Mouse (Mus musculus) 3T3-L1 (cell line): ENCODE results near the gene Tnpo1.
A peak's percentile ranks its signal among the peaks of the same experiment; 100 is the strongest.
"Not testable (repeated sequence)": the region's sequence is repeated elsewhere in the genome, so short reads cannot be mapped to it uniquely, and the experiment has no call there.

Experiments used
- DNase-seq: peaks from one replicate; pipeline ENCODE4 v3.0.0-alpha.2; 2015; ENCODE audit warnings: low read depth, low spot score

Tnpo1 gene

DNA sequence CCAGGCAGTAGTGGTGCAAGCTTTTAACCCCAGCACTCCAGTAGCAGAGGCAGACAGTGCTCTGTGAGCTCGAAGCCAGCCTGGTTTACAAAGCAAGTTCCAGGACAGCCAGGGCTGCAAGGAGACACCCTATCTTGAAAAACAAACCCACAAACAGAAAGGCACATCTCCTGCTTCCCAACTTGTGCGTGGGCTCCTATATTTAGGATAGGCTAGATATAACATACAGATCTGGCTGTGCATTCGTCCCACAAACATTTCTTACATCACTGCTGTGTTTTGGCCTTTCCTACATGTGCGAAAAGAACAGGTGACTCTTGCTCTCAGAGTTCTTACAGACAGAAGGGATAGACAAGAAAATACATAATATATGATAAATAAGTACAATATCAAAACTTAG, 100.6 kb downstream of the Tnpo1 start:
- no peak for DNase-seq

DNA sequence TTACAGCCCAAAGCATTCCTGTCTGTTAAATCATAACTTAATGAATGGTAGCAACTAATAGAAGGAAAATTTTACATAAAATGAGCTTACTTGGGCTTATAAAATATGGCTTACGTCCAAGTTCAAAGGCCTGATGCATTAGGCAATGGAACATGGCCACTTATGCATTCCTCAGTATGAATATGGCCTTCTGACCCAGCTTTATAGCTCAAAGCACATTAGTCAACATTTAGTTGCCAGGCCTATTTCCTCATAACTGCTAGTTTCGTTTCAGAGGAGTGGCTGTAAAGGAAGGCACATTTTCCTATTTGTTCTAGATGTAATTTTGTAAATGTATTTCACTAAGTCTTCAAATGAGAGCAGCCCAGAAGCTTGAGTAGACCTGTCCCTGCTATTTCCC, 107.1 kb downstream of the Tnpo1 start:
- peak; percentile 59 for DNase-seq

DNA sequence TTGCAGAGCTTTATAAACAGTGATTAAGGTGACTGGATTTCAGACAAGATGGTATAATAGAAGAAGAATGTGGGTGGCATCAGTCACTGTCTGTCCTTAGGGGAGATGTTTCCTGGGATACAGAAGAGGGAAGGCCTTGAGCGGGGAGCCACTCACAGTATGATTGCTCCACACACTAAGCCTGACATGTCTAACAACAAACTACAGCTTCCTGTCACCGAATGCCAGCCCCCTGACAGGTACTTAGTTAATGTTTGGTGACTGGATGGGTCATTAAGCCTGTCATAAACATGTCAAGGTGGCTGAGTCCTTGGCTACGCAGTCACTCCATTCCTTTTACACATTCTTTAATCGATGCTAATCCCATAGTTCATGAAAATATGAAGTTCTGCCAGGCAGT, 108.0 kb downstream of the Tnpo1 start:
- no peak for DNase-seq

DNA sequence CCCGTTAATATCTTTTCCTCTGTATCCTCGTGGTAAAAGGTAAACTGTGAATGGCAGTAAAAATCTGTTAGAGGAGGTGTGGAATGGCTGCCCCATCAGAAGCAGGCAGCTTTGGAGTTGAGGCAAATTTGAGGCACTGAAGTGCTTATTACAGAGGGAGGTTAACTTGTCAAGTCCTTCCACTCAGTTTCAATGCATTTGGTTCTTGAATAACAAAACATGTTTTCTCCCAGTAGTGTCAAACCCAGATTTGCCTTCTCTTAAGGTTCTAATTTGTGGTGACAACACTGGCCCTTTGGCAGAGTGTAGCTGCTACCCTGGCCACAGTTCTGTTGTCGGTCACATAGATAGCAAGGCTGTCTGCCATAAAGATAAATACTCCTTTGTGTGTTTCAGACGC, 108.4 kb downstream of the Tnpo1 start:
- DNase-seq = no peak

DNA sequence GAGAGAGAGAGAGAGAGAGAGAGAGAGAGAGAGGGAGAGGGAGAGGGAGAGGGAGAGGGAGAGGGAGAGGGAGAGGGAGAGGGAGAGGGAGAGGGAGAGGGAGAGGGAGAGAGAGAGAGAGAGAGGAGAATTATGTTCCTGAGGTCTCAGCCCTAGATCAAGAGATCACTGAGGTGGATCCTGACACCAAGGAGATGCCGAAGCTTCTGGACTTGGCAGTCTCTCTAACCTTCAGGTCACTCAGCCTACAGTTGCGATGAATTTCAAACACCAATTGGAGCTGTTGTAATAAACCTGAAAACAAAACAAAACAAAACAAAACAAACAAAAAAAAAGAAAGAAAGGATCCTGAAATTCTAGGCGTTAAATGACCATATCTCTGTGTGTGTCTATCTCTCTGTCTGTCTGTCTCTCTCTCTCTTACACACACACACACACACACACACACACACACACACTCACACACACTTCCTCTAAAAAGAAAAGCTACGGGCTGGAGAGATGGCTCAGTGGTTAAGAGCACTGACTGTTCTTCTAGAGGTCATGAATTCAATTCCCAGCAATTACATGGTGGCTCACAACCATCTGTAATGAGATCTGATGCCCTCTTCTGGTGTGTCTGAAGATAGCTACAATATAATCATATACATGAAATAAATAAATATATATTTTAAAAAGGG, 109.1 kb downstream of the Tnpo1 start:
- DNase-seq = not testable (repeated sequence)

DNA sequence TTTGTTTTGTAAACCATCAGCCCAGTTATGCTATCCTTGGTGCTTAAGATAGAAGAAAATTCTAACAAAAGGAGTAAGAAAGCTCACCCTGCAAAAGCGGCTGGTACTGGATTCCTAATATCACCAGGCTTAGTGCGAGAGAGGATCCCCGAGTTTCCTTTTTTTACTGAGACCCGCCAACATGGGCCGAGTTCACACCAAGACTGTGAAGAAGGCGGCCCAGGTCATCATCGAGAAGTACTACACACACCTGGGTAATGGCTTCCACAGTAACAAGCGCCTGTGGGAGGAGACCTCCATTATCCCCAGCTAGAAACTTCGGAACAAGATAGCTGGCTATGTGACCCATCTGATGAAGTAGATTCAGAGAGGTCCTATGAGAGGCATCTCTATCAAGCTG, 109.6 kb downstream of the Tnpo1 start:
- DNase-seq = no peak

DNA sequence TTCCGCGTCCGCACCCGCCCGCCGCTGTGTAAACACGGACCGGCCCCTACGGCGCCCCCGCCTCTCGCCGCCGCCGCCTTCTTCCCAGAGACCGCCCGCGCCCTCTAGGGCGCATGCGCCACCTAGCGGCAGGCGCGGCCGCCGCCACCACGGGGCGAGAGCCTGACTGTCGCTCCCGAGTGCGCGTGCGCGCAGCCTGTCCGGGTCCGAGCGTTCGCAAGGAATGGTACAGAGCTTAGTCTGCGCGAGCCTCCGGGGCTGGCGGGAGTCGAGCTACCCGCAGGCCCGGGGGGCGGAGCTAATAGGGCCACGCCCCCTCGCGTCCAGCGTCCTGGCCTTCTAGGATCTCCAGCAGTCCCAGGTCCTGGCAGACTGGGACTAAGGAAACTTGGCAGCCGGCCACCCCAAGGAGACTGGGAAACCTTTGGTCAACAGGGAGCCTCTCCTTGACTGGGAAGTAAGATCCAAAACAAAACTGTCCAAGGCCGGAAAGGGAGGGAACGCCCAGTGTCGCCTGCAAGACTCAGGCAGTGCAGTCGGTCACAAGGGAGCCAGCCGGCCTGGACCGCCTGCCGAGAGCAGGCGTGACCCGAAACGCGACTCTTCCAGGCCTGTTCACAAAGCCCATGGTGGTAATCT, 110.9 kb downstream of the Tnpo1 start, which contains the start of gene Fcho2:
Gene Fcho2, minus strand, starts transcription at position 303 of the 639 bp plus-strand sequence.
- peak; percentile 96 for DNase-seq

DNA sequence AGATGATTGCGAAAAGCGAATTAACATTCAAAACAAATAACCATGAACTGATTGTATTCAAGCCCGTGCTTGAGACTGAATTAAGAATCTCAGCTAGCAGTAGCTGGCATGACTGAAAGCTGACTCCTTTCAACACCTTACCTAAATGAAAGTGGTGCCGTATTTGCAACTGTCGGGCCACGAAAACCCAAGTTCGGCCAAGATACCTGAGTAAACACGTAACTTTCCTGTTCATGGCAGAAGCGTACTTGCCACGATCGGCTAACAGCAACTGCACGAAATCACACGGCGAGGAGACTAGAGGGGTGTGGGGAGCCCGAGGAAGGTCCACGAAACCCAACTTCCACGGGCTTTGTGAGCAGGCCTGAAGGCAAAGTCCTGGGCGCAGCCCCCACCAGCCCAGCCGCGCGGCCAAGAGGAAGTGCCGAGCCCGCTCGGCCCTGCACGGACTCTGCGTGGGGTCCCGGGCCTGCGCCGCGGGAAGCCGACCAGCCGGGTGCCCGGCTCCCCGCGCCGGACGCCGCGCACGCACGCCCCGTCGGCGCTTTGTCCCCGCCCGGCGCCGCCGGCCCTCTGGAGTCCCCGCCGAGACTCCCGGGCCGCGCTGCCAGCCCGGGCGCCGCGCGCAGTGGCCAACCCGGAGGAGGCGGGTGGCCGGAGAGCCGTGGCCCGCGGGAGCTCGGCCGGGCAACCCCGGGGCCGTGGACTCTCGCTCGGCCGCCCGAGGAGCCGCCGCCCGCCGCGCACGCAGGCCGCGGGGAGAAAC, 111.7 kb downstream of the Tnpo1 start:
- DNase-seq = peak; percentile 52

DNA sequence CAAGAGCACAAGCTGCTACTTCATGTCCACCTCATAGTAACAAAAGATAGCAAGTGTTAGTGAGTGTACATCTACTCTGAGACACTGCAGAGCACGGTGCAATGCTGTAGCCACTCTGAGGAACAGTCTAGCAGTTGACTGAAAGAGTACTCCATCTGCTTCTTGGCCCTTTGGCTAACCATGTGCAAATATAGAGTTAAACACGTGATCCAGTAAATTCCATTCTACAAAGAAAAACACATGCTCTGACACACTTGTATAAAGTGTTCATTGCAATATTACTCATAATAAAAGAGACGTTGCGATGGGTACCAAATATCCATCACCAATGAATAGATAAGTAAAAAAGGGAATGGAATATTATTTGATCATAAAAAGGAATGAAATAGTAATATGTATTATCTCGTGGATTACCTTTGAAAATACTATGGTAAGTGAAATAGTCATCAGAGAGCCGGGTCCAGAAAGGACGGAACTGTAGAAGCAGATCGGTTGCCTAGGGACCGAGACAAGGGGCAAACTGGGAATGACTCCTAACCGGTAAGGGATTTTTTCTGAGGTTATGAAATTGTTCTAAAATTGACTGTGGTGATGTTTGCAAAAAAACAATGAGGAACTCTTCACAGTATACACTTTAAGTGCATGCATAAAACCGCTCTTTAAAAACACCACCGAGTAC, 112.4 kb downstream of the Tnpo1 start:
- DNase-seq = peak; percentile 52

DNA sequence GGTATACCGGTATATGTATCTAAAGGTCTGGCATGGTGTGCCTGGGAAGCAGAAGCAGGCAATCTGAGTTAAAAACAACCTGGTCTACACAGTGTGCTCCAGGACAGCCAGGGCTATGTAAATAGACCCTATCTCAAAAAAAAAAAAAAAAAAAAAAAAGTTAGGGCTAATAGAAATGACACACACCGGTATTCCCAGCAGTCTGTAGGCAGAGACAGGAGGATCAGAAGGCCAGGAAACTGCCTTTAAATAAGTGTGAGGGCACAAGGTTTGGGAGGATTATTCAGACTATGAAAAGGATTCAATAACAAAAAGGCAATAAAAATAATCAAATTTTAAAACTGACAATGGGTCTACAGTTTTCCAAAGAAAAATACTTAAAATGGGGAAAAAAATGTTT, 113.0 kb downstream of the Tnpo1 start:
- DNase-seq = no peak

DNA sequence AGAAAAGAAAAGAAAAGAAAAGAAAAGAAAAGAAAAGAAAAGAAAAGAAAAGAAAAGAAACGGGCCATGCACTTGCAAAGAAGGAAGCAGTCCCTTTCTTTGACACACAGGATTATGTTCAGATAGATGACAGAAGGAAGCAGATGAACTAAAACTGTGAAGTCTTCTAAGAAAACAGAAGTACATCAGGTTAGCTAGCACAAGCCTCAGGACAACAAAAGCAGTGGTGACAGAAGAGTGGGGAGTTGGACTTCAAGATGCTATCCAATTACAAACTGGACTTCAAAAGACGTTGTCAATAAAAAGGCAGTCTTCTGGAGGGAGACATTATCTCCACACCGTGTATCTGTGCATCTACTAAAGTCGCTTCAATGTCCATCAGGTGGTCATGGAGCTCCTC, 113.9 kb downstream of the Tnpo1 start:
- DNase-seq = no peak

DNA sequence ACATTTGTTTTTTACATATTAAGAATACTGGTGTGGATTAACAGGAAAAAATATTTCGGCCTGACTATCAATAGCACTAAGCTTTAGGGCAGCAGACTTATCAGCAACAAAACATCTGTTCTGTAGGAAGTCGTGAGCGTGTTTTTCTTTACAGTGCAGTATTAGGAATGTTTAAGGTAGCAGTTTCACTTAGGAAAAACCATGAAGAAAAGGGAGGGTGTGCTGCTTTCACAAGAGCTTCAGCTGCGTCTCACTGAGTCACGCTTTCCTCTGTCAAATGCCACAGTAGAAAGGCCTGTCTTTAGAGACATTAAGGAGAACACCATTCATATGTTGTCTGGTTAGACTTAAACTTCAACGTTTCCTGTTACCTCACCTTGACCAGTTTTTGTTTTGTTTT, 116.0 kb downstream of the Tnpo1 start:
- peak; percentile 48 for DNase-seq

DNA sequence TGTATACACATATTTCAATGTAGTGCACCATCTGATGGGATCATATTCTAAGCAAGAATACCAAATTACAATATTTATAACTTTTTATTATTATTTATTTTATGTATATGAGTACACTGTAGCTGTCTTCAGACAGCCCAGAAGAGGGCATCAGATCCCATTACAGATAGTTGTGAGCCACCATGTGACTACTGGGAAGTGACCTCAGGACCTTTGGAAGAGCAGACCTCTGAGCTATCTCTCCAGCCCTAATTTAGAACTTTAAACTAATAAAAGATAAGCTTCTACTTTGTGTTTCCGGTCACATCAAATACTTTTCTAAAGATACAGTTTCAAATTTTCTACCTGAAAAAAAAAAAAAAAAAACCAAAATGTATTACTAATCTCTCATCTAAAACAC, 117.1 kb downstream of the Tnpo1 start:
- DNase-seq = no peak

DNA sequence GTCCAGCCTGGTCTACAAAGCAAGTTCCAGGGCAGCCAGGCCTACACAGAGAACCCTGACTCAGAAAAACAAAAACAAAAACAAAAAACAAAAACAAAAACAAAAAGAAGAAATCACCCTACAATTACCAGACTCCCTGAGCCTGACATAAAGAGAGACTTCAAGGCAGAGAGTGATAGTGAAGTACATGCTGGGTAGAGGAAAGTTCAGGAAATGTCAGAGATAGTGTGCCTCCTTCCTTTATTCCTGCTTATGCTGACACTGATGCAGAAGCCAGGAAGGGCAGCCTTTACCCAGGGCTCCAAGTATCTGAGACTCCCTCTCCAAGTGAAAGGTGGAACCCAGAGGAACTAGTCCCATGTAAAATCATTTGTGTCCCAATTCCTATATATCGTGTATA, 121.7 kb downstream of the Tnpo1 start:
- no peak for DNase-seq

DNA sequence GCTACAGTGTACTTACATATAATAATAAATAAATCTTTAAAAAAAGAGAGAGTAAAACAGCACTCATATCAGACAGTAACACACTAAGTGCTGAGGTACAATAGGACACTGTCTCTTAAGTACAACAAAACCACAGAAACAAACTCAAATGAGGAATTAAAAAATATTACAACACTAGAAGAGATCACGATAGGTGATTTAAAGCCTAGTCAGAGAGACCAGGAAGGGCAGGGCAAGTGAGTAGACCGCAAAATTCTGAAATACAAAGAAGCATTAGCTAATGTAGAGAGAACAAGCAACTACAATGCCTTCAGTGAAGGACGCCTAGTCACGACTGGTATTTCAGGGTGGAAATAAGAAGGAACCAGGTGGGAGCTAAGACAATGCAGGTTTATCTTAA, 122.5 kb downstream of the Tnpo1 start:
- DNase-seq = no peak

DNA sequence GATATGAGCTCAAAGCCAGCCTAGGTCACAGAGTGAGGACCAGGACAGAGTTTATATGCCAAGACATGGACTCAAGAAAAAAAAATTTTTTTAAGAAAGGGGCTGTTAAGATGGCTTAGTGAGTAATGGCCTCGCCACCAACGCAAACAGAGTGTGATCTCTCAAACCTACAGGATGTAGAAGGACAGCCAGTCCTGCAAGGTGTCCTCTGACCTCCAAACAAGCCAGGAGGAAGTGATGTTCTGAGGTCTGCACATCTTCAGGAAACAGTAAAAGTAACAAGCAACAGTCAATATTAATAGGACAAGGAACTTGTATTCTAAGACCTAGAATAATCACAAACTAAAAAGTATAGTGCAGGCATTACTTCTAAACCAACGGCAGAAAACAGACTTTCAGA, 123.2 kb downstream of the Tnpo1 start:
- no peak for DNase-seq

DNA sequence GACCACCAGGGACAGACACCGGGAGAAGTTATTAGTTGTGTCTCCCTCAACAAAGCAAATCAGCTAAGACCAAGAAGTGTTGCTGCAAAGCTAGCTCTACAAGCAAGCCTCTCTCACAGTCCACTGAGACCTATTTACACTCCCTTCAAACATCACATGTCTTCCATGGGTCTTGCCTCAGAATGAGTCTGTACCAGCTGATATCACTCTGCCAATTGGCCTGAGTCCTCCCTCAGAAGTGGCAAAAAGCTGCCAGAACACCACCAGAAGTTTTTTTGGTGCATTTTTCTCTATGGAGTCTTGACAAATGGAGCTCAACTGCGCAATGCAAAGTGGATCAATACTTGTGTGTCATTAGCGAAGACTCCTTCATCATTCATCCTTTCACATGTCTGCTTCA, 130.7 kb downstream of the Tnpo1 start:
- no peak for DNase-seq

DNA sequence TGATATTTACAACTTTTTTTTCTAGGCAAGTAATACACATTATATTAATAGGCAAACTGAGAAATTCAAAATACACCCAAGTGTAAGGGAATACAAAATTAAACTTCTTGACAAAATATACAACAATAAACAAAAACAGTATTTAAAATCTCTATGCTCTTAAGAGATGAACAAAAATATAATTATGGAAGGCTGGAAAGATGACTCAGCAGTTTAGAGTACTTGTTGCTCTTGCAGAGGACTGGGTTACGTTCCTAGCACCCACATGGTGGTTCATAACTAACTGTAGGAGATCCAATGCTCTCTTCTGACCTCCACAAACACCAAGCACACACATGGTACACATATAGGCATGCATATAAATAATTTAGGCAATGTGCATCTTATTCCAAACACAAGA, 133.3 kb downstream of the Tnpo1 start:
- no peak for DNase-seq

DNA sequence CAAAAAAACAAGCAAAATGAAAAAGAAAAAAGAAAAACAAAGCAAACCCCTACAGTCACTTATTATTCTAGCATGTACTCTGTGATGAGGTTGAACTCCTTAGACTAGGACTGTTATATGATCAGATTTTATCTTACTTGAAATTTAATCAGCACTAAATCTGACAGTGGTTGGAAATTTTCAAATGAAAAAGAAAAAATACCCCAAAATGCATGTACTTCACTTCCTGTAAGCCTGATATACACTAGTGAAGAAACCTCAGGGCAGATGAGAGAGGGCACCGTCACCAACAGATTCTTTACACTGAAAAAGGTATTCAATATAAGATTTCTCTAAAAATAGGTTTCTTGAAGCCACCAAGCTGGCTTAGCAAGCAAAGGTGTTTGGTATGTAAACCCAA, 134.5 kb downstream of the Tnpo1 start:
- no peak for DNase-seq
